Mouse (Mus musculus) MEL (cell line): Measurements from ENCODE around the gene Gm38394. TPM values are rescaled to one million over a fixed set of nuclear protein-coding genes. Genes with fewer than 3 reads are reported as not detected.

ENCODE experiments used
- DNase-seq: peaks from one replicate; pipeline ENCODE4 v3.0.0; 2011; ENCODE audit warnings: low read depth, low spot score
- H3K27ac ChIP-seq: 2 replicates; pipeline ENCODE4 v1.5.1; 2012; ENCODE audit warnings: low read depth, mild to moderate bottlenecking, control low read depth, low read length, moderate library complexity; ENCODE audit not compliant: control insufficient read depth
- H3K27me3 ChIP-seq, 2 experiments: fragments of 150-350 bp in 1 of 2; sonication (generic) in 1 of 2; 2 replicates each; pipeline ENCODE4 v1.6.1; 2012; ENCODE audit warnings: low read length in 2 of 2, mild to moderate bottlenecking in 2 of 2, improper control_type of control experiment in 1 of 2, moderate library complexity in 1 of 2; ENCODE audit not compliant: insufficient read depth in 2 of 2, control insufficient read depth in 1 of 2
- H3K36me3 ChIP-seq, 2 experiments: 2 replicates each; pipeline ENCODE4 v1.6.1; 2012 to 2014; ENCODE audit warnings: low read length in 2 of 2, improper control_type of control experiment in 1 of 2, inconsistent platforms in 1 of 2, mild to moderate bottlenecking in 1 of 2; ENCODE audit not compliant: insufficient read depth in 2 of 2, control insufficient read depth in 1 of 2
- H3K4me1 ChIP-seq, 2 experiments: fragments of 150-350 bp in 1 of 2; sonication (generic) in 1 of 2; 2 replicates each; pipeline ENCODE4 v1.6.1; 2012; ENCODE audit warnings: low read length in 2 of 2, improper control_type of control experiment in 1 of 2, mild to moderate bottlenecking in 1 of 2; ENCODE audit not compliant: insufficient read depth in 2 of 2, control insufficient read depth in 1 of 2
- H3K4me3 ChIP-seq, 2 experiments: fragments of 150-350 bp in 1 of 2; sonication (generic) in 1 of 2; 2 replicates each; pipeline ENCODE4 v1.5.1; 2012; ENCODE audit warnings: low read depth in 2 of 2, low read length in 2 of 2, mild to moderate bottlenecking in 2 of 2, moderate library complexity in 2 of 2, control low read depth in 1 of 2, improper control_type of control experiment in 1 of 2; ENCODE audit not compliant: control insufficient read depth in 1 of 2, insufficient read depth in 1 of 2
- H3K79me2 ChIP-seq: 2 replicates; pipeline ENCODE4 v1.6.1; 2012; ENCODE audit warnings: mild to moderate bottlenecking, low read length, moderate library complexity; ENCODE audit not compliant: control insufficient read depth, poor library complexity, insufficient read depth
- H3K9ac ChIP-seq: 2 replicates; pipeline ENCODE4 v1.6.1; 2012; ENCODE audit warnings: low read depth, mild to moderate bottlenecking, control low read depth, low read length, moderate library complexity; ENCODE audit not compliant: control insufficient read depth, poor library complexity, severe bottlenecking
- H3K9me3 ChIP-seq: fragments of 150-350 bp; sonication (generic); replicated peaks from 2 replicates; pipeline ENCODE4 v1.6.1; 2012; ENCODE audit warnings: mild to moderate bottlenecking, low read length, improper control_type of control experiment, moderate library complexity; ENCODE audit not compliant: insufficient read depth
- BHLHE40 ChIP-seq: IDR thresholded peaks from 2 replicates; pipeline ENCODE4 v1.6.1; 2012; ENCODE audit warnings: low read depth, mild to moderate bottlenecking, inconsistent platforms, low read length, improper control_type of control experiment, borderline replicate concordance
- CTCF ChIP-seq, 3 experiments: IDR thresholded peaks in 2 of 3; conservative IDR thresholded peaks in 1 of 3; 2 replicates each; pipeline ENCODE4 v1.5.1; 2011 to 2012; ENCODE audit warnings: low read length in 3 of 3, low read depth in 2 of 3, mild to moderate bottlenecking in 2 of 3, improper control_type of control experiment in 1 of 3, inconsistent platforms in 1 of 3, mixed read lengths in 1 of 3, moderate library complexity in 1 of 3; ENCODE audit not compliant: control insufficient read depth in 1 of 3, insufficient read depth in 1 of 3, poor library complexity in 1 of 3, severe bottlenecking in 1 of 3
- EP300 ChIP-seq, 2 experiments: IDR thresholded peaks; 2 replicates each; pipeline ENCODE4 v1.6.1; 2011; ENCODE audit warnings: improper control_type of control experiment in 2 of 2, low read length in 2 of 2, low read depth in 1 of 2, mild to moderate bottlenecking in 1 of 2
- ETS1 ChIP-seq: IDR thresholded peaks from 2 replicates; pipeline ENCODE4 v1.6.1; 2012; ENCODE audit warnings: low read depth, mild to moderate bottlenecking, inconsistent platforms, low read length, improper control_type of control experiment, moderate library complexity
- MAFK ChIP-seq: IDR thresholded peaks from 2 replicates; pipeline ENCODE4 v1.6.1; 2011; ENCODE audit warnings: low read depth, mild to moderate bottlenecking, low read length, improper control_type of control experiment, borderline replicate concordance
- MAX ChIP-seq: IDR thresholded peaks from 2 replicates; pipeline ENCODE4 v1.6.1; 2011; ENCODE audit warnings: low read length, improper control_type of control experiment
- MXI1 ChIP-seq: IDR thresholded peaks from 2 replicates; pipeline ENCODE4 v1.6.1; 2011; ENCODE audit warnings: mild to moderate bottlenecking, low read depth, low read length, improper control_type of control experiment
- NELFE ChIP-seq: IDR thresholded peaks from 2 replicates; pipeline ENCODE4 v1.6.1; 2011; ENCODE audit warnings: low read depth, low read length, improper control_type of control experiment
- NRF1 ChIP-seq: IDR thresholded peaks from 2 replicates; pipeline ENCODE4 v1.6.1; 2014; ENCODE audit warnings: low read depth, mild to moderate bottlenecking, inconsistent platforms, low read length, improper control_type of control experiment, moderate library complexity; ENCODE audit not compliant: poor library complexity, insufficient read depth, severe bottlenecking
- POLR2AphosphoS5 ChIP-seq: IDR thresholded peaks from 2 replicates; pipeline ENCODE4 v1.6.1; 2012; ENCODE audit warnings: low read depth, borderline replicate concordance, mild to moderate bottlenecking, inconsistent platforms, low read length, moderate library complexity, mixed read lengths
- RAD21 ChIP-seq: IDR thresholded peaks from 2 replicates; pipeline ENCODE4 v1.6.1; 2011; ENCODE audit warnings: mild to moderate bottlenecking, low read depth, low read length, improper control_type of control experiment
- RCOR1 ChIP-seq: IDR thresholded peaks from 2 replicates; pipeline ENCODE4 v1.6.1; 2012; ENCODE audit warnings: low read depth, mild to moderate bottlenecking, inconsistent platforms, low read length, improper control_type of control experiment
- TBP ChIP-seq: IDR thresholded peaks from 2 replicates; pipeline ENCODE4 v1.8.0; 2011; ENCODE audit warnings: low read depth, low read length, improper control_type of control experiment
- TCF12 ChIP-seq: IDR thresholded peaks from 2 replicates; pipeline ENCODE4 v1.6.1; 2014; ENCODE audit warnings: low read depth, mild to moderate bottlenecking, inconsistent platforms, low read length, improper control_type of control experiment, moderate library complexity
- USF1 ChIP-seq: IDR thresholded peaks from 2 replicates; pipeline ENCODE4 v1.6.1; 2014; ENCODE audit warnings: low read depth, mild to moderate bottlenecking, inconsistent platforms, low read length, improper control_type of control experiment, moderate library complexity
- ZC3H11A ChIP-seq: IDR thresholded peaks from 2 replicates; pipeline ENCODE4 v1.6.1; 2012; ENCODE audit warnings: low read depth, mild to moderate bottlenecking, inconsistent platforms, low read length, improper control_type of control experiment
- ZMIZ1 ChIP-seq: IDR thresholded peaks from 2 replicates; pipeline ENCODE4 v1.6.1; 2012; ENCODE audit warnings: low read depth, mild to moderate bottlenecking, inconsistent platforms, low read length, improper control_type of control experiment, moderate library complexity
- polyA plus RNA-seq, 2 experiments: library from polyadenylated mRNA; stranded (reverse) in 1 of 2; unstranded in 1 of 2; fragments of >175 nt in 1 of 2; fragments of >200 nt in 1 of 2; gene quantifications; 2 replicates each; pipeline versions ENCODE4 v1.2.1 to v1.2.4; 2012; ENCODE audit warnings: low replicate concordance in 2 of 2, low read depth in 1 of 2; ENCODE audit not compliant: insufficient read length in 2 of 2, insufficient read depth in 1 of 2, missing spikeins in 1 of 2
- total RNA-seq: library from RNA; depleted of rRNA; stranded (reverse); fragments of 300-350 nt; gene quantifications from 2 replicates; pipeline ENCODE4 v1.2.3, GENCODE M21; 2012

Gm38394 gene
- total and polyA plus RNA-seq, 3 experiments: 1.0 to 5.2 TPM; not detected in 1

GRCm38 (mm10) chr1:133609771-133610502 lies 51.2 kb downstream of the Gm38394 start, which contains the start of gene Snrpe (continued):
- TF ChIP-seq CTCF (IDR thresholded peaks at IDR 0.05 in 2 of 3, conservative IDR thresholded peaks at IDR 0.05 in 1 of 3; ENCODE audit: control insufficient read depth in 1 of 3, insufficient read depth in 1 of 3, low read depth in 2 of 3, low read length in 3 of 3, poor library complexity in 1 of 3, severe bottlenecking in 1 of 3) (peak; percentile 88 to 98 (median 92)), NRF1 (peak; percentile 51), TCF12 (peak; percentile 73)

DNA sequence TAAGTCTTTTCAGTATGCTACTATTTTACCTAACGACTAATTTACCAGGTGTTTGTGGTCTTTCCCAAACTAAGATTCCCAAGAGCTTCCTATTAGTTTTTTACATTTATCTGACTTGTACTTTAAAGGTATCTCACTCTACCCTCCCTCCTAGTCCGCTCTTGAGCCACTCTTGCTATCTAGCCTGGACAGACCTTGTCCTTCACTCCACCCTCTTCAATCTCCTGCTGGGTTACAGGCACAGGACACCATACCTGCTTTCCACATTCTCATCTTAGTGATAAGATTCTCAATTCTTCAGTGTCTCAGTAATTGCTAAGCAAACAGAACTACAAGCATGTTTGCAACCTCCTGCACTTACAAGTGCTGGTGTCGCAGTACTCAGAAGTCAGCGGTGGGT lies 57.9 kb downstream of the Gm38394 start:
- Histone ChIP-seq H3K27me3 (no peaks in the 10 kb centered on the region), H3K27ac (no peak overlapping the region), H3K4me1 (peaks cover 0 to 3% of the 10 kb centered on the region in 2 experiments; a peak in 1 of 4 replicates), H3K9me3 (no peaks in the 10 kb centered on the region), H3K9ac (no peak overlapping the region), H3K4me3 (no peak overlapping the region), H3K79me2 (peaks cover 10% of the 10 kb centered on the region), H3K36me3 (peaks cover 22 to 37% of the 10 kb centered on the region in 2 experiments)
- DNase-seq: no peak
- TF ChIP-seq ETS1 (no peak), TBP (no peak), ZMIZ1 (no peak), POLR2AphosphoS5 (no peak), BHLHE40 (no peak), RCOR1 (no peak), MAX (no peak), NELFE (no peak), USF1 (no peak), ZC3H11A (no peak), MXI1 (no peak), MAFK (no peak), EP300 (IDR thresholded peaks at IDR 0.05; ENCODE audit: low read depth in 1 of 2, low read length in 2 of 2) (no peak)

GRCm38 (mm10) chr1:133596298-133597007 lies 64.7 kb downstream of the Gm38394 start:
- Histone ChIP-seq H3K4me1 (no peaks in the 10 kb centered on the region), H3K4me3 (no peak overlapping the region), H3K79me2 (no peaks in the 10 kb centered on the region), H3K36me3 (no peaks in the 10 kb centered on the region), H3K27me3 (peaks cover 0 to 2% of the 10 kb centered on the region in 2 experiments; a peak in 1 of 4 replicates), H3K9me3 (no peaks in the 10 kb centered on the region), H3K27ac (no peak overlapping the region), H3K9ac (no peak overlapping the region)
- TF ChIP-seq NRF1: no peak
- TF ChIP-seq RAD21: peak; percentile 2
- no peak for DNase-seq
